Mouse (Mus musculus): ENCODE data around the gene Cab39. TPM values are rescaled to one million over a fixed set of nuclear protein-coding genes. Genes with fewer than 3 reads are reported as not detected.

The Cab39 gene
- polyA plus RNA-seq, 1 experiment from 2014 or later, result 13.9 TPM

DNA sequence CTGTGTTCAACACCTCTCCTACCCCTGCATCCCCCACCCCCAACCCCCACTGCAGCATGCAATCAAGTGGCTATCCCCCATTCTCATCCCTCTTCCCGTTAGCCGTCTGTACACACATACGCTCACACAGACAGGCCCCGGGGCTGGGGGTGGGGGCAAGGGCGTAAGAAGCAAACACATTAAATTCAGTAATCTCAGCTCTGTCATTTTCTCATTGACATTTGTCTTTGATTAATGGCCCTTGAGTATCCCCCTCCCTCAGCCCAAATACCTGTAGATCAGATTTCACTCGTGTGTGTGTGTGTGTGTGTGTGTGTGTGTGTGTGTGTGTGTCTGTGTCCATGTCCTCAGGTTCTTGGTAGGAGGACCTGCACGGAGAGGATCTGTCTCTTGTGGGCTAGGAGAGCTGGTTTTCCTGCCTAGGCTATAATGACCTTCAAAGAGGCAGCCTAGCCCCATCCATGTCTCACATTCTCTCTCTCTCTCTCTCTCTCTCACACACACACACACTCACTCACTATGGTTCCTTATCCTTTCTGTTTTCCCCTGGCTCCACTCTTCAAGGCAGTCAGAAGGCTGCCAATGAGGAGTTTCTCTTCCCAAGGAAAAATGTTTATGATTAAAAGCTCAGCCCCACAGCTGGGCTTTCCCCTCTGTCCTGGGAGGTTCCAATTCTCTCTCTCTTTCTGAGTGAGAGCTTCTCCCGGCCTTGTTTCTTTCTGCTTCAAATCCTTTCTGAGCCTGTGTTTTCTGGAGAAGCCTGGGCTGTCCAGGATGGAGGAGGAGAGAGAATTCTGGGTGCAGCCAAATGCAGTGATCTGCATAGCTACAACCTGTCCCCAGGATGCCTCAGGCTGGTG, 104.9 kb downstream of the Cab39 start:
- Histone ChIP-seq H3K4me2 (ENCODE audit: low read depth, low read length) (no peak overlapping the region), H3K27me3 (ENCODE audit: insufficient read depth, low read length) (no peaks in the 10 kb centered on the region), H3K9me3 (ENCODE audit: low read length) (no peaks in the 10 kb centered on the region), H3K4me3 (ENCODE audit: low read depth, low read length) (no peak overlapping the region), H3K9ac (replicated peaks) (no peak overlapping the region), H3K27ac (ENCODE audit: low read depth) (0 out of 2 replicates have a peak overlapping the region, but pooled peaks have one; percentile 34), H3K4me1 (ENCODE audit: insufficient read depth) (peaks cover 66% of the 10 kb centered on the region), H3K36me3 (replicated peaks; ENCODE audit: insufficient read depth, low read length) (no peaks in the 10 kb centered on the region)
- 59% methylated on average over 8 of the region's 8 CpGs for WGBS (ENCODE audit: insufficient replicate concordance)
- DNase-seq (no peak), ATAC-seq (no peak)
- TF ChIP-seq EP300 (IDR thresholded peaks at IDR 0.05; ENCODE audit: low read depth) (no peak), CTCF (IDR thresholded peaks at IDR 0.05; ENCODE audit: low read depth) (no peak)

DNA sequence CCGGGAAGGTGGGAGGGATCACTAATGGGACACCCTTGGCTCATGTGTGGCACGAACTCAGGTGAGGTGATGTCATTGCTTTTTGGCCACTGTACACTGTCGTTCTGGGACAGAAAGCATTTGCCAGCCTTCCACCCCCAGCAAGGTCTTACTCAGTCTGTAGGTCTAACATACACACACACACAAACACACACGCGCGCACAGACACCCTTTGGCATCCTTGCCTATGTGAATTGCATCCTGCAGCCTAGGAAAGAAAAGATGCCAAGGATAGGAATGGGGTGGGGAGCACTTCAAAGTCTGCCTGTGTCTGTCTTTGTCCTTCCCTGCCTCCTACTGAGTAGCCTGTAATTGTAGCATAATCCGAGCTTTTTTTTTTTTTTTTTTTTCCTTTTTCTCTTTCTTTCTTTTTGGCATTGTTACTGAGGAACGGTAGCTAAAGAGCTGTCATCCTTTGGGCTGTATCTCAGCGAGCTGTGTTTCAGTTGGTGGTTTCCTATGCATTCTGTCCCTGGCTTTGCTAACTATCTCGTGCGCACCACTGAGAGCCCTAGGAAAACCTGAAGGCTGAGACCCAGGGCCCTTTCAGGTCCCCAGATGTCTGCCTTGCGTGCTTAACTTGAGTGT, 105.6 kb downstream of the Cab39 start:
- Histone ChIP-seq H3K36me3 (replicated peaks; ENCODE audit: insufficient read depth, low read length) (peaks cover 4% of the 10 kb centered on the region; the same call in 1 of the 2 replicates), H3K27ac (ENCODE audit: low read depth) (no peak overlapping the region), H3K4me2 (ENCODE audit: low read depth, low read length) (no peak overlapping the region), H3K4me1 (ENCODE audit: insufficient read depth) (peaks cover 65% of the 10 kb centered on the region), H3K4me3 (ENCODE audit: low read depth, low read length) (no peak overlapping the region), H3K27me3 (ENCODE audit: insufficient read depth, low read length) (no peaks in the 10 kb centered on the region), H3K9me3 (ENCODE audit: low read length) (no peaks in the 10 kb centered on the region), H3K9ac (replicated peaks) (no peak overlapping the region)
- DNase-seq (no peak), ATAC-seq (peak; percentile 22; the same call in 1 of the 2 replicates)
- TF ChIP-seq CTCF (IDR thresholded peaks at IDR 0.05; ENCODE audit: low read depth) (no peak), EP300 (IDR thresholded peaks at IDR 0.05; ENCODE audit: low read depth) (no peak)
- 64% methylated on average over 12 of the region's 12 CpGs for WGBS (ENCODE audit: insufficient replicate concordance)

DNA sequence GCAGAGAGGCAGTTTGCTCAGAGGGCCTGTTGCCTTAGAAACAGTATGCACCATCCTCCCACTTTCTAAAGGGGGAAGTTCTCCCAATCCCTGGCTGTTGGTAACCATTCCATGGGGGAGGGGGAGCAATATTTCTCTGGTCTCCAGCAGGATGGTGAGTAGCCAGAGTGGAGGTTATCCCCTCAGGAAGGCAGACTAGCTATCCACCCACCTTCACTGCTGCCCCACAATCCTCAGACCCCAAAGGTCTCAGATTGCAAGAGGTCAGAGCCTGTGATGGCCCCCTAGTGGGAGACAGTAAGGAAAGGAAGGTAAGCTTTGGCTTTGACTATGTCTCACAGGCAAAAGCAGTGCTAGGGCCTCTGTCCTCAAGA, 106.1 kb downstream of the Cab39 start:
- no peak for ATAC-seq

DNA sequence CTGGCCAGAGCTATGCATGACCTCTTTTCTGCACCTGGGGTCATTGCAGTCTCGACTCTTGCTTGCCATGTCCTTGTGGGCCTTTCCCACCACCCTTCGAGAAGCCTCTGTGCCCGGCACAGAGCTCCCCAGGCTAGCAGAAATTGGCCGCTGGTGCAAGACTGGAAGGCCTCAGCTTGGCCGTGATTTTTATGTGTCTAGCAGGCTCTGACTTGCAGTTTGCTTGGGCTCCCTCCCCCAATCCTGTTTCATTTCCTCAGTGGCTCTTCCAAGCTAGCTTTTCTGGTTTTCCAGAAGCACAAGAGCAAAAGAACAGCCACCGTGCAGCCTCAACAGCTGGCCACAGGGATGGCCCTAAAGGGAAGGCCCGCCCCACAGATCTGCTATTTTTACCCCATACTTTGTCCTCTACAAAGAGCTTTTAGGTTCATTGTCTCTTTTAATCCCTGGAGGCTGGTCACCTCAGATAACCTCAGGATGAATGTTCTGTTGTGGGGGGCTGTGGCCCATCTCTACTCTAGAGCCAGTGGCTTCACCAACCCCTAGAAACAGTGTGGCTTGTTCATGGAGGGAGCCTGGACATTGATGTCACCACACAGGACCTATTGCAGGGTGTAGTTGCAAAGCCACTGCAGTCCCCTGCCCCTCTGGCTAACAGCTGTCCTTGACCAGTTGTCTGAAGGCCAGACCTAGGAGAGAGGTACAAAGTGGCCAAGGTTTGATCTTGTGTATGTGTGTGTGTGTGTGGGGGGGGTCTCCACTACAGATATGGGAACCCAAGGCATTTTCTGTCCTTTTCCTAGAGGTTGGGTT, 107.5 kb downstream of the Cab39 start:
- Histone ChIP-seq H3K4me2 (ENCODE audit: low read depth, low read length) (no peak overlapping the region), H3K27me3 (ENCODE audit: insufficient read depth, low read length) (no peaks in the 10 kb centered on the region), H3K9ac (replicated peaks) (no peak overlapping the region), H3K36me3 (replicated peaks; ENCODE audit: insufficient read depth, low read length) (peaks cover 15% of the 10 kb centered on the region), H3K9me3 (ENCODE audit: low read length) (no peaks in the 10 kb centered on the region), H3K27ac (ENCODE audit: low read depth) (no peak overlapping the region), H3K4me1 (ENCODE audit: insufficient read depth) (peaks cover 56% of the 10 kb centered on the region), H3K4me3 (ENCODE audit: low read depth, low read length) (no peak overlapping the region)
- DNase-seq (no peak), ATAC-seq (no peak)
- 62% methylated on average over 7 of the region's 7 CpGs for WGBS (ENCODE audit: insufficient replicate concordance)
- no peak for TF ChIP-seq CTCF (IDR thresholded peaks at IDR 0.05; ENCODE audit: low read depth)
- TF ChIP-seq EP300 (IDR thresholded peaks at IDR 0.05; ENCODE audit: low read depth), result no peak

More for the DNA sequence above, 106.1 kb downstream of the Cab39 start:
- no peak for DNase-seq
- Histone ChIP-seq H3K27ac (ENCODE audit: low read depth) (no peak overlapping the region), H3K9ac (replicated peaks) (no peak overlapping the region), H3K4me2 (ENCODE audit: low read depth, low read length) (no peak overlapping the region), H3K9me3 (ENCODE audit: low read length) (no peaks in the 10 kb centered on the region), H3K4me1 (ENCODE audit: insufficient read depth) (peaks cover 62% of the 10 kb centered on the region), H3K36me3 (replicated peaks; ENCODE audit: insufficient read depth, low read length) (peaks cover 6% of the 10 kb centered on the region; the same call in 1 of the 2 replicates), H3K27me3 (ENCODE audit: insufficient read depth, low read length) (no peaks in the 10 kb centered on the region), H3K4me3 (ENCODE audit: low read depth, low read length) (no peak overlapping the region)
- TF ChIP-seq EP300 (IDR thresholded peaks at IDR 0.05; ENCODE audit: low read depth), result no peak
- peak; percentile 21; the same call in 1 of the 2 replicates for TF ChIP-seq CTCF (IDR thresholded peaks at IDR 0.05; ENCODE audit: low read depth)

Small RNA genes within 50 kb of the gene (microRNA-seq; reads per million reads assigned to microRNA genes)
- not detected for gene Gm25472
- gene Mir8096, result not detected

Other genes starting within 250 kb of the Cab39 start
- gene G530012D18Rik, start 217.8 kb upstream of the Cab39 start, polyA plus RNA-seq (2015; fragmentation: Nextera tagmentation; extraction: Ambion mirVana), result not detected in 2 replicates
- 7.9 and 8.6 TPM in 2 replicates for gene Sp110, start 194.6 kb upstream of the Cab39 start, polyA plus RNA-seq (2015; fragmentation: Nextera tagmentation; extraction: Ambion mirVana)
- 6.9 and 7.8 TPM in 2 replicates for gene Sp140, start 193.1 kb upstream of the Cab39 start, polyA plus RNA-seq (2015; fragmentation: Nextera tagmentation; extraction: Ambion mirVana)
- 12.7 and 13.0 TPM in 2 replicates for gene Sp100, start 143.5 kb upstream of the Cab39 start, polyA plus RNA-seq (2015; fragmentation: Nextera tagmentation; extraction: Ambion mirVana)
- gene A630001G21Rik, start 14.8 kb upstream of the Cab39 start, polyA plus RNA-seq (2015; fragmentation: Nextera tagmentation; extraction: Ambion mirVana), result 3.6 and 3.8 TPM in 2 replicates
- 52.1 and 56.7 TPM in 2 replicates for gene Itm2c, start 100.8 kb downstream of the Cab39 start, polyA plus RNA-seq (2015; fragmentation: Nextera tagmentation; extraction: Ambion mirVana)
- gene 4933407L21Rik, start 135.0 kb downstream of the Cab39 start, polyA plus RNA-seq (2015; fragmentation: Nextera tagmentation; extraction: Ambion mirVana), result 0.11 TPM in 1 of 2 replicates, not detected in the other
- gene Gpr55, start 167.6 kb downstream of the Cab39 start, polyA plus RNA-seq (2015; fragmentation: Nextera tagmentation; extraction: Ambion mirVana), result 0.12 and 0.20 TPM in 2 replicates
- gene Spata3, start 223.4 kb downstream of the Cab39 start, polyA plus RNA-seq (2015; fragmentation: Nextera tagmentation; extraction: Ambion mirVana), result 0.09 TPM in 2 replicates

All from liver, postnatal 0 days (tissue).